Mouse (Mus musculus): ENCODE data around the gene Mef2d.
"Not testable (repeated sequence)": the region's sequence is repeated elsewhere in the genome, so short reads cannot be mapped to it uniquely, and the experiment has no call there.

Mef2d gene

DNA sequence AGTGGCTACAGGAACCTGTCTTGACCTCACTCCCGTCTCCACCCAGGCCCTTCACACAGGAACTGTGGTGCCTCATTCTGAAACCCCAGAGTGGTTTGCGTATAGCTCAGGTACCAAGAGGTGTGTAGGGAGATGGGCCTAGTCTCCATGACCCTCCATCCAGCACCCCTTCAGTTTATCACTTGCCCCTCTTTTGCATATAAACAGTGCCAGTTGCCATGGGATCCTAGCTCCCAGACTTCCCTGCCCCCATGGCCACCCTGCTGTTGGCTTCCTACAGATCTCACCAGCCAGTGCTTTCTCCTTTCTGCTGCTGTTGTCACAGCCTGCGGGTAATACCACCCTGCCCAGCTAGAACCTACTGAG is 8.8 kb downstream of the Mef2d start:
- peak; percentile 53 for DNase-seq

DNA sequence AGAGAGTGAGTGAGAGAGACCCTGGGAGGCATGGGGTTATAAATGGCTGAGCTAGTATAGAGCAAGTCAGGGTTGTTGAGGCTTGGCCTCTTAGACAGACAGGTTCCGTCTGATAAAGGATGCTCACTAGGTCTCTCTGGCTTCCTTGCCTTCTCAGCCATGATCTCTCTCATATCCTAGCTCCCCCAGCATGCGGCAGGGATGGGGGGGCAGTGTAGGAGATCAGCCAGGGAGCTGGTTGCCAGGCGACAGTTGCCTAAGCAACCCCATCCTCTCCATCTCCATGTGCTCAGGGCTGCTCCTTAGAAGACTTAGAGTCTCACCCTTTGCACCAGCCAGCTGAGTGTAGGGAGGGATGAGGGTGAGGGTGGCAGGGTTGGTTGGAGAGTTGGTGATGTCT is 9.9 kb downstream of the Mef2d start:
- peak; percentile 86 for DNase-seq

DNA sequence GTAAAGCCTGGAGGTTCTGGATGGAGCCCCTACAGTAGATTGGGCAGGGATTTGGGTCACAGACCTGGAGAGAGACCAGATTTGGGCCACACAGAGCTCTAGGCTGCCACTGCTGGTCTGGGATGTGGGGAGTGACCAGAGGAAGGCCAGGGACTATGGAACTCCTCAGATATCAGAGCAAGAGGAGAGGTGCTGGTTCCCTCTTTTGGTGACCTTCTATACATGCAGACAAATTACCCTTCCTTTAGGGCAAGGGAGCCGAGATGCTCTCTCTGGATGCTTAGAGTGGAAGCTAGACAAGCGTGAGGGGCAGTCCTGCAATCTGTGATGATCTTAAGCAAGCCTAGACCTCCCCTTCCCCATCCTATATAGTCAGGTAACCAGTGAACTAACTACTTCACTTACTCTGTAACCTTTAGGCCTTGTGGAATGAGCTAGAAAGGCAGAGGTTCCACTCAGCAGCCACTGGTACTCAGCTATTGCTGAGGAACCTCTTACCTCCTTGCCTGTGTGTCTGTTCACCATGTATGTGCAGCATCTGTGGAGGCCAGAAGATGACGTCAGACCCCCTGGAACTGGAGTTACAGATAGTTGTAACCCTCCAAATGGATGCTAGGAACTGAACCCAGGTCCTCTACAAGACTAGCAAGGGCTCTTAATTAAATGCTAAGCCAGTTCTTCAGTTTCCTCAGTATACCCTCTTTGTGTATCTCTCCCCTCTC is 11.3 kb downstream of the Mef2d start:
- DNase-seq = no peak

DNA sequence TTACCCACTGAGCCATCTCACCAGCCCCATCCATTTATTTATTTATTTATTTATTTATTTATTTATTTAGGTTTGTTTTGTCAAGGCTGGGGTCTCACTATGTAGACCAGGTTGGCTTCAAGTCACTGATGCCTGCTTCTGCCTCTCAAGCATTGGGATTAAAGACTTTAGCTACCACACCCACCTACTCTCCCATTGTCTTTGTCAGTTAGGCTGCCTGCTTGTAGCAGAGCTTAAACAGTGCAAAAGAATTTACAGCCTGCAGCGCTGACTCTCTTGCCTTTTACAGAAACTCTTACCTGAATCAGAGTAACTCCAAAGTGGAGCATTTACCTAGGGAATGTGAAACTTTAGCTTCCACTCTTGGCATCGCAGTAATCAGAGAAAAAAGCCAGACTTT is 12.1 kb downstream of the Mef2d start:
- DNase-seq = no peak

DNA sequence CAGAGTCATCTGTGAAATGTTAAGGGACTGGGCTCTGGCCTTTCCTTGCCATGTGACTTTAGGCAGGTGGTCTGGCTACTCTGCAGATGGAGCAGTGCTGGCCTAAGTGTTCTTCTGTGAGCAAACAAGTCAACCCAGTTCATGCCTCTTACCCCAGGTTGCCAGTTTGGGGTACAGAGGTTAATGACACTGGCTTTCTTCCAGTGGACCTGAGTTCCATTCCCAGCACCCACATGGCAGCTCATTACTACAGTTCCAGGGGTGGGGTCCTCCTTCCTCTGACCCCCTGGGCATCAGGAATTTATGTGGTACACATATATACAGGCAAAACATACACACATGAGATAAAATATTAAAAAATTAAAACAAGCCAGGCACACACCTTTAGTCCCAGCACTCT is 14.6 kb downstream of the Mef2d start:
- DNase-seq = peak; percentile 38

DNA sequence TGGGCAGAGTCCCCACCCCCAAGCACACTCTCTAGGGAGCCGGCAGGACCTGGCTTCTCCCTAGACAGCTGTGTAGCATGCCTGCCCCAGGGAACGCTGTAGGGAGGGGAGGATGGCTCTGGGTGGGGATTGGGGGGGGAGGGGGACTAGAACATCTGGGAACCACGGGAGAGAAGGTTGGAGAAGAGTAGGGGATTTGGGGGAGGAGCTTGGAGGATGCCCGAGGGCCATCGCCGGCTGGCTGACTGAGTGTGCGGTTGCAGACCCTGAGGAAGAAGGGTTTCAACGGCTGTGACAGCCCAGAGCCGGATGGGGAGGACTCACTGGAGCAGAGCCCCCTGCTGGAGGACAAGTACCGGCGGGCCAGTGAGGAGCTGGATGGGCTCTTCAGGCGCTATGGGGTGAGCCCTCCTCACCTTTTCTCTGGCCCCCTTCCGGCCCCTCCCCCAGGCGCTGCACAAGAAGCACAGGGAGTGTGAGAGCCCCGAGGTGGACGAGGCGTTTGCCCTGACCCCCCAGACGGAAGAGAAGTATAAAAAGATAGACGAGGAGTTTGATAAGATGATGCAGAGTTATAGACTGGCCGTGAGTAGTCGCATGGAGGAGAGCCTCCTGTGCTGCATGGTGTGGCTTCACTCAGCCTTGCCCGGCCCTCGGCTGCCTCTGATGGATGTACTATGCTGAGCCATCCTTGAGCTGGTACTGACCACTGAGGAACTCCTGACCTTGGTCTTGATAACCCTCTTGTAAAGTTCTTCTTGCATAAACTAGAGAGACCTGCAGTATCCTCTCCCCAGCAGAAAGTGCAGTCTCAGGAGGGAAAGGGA is 15.8 kb downstream of the Mef2d start:
- DNase-seq = peak; percentile 63

DNA sequence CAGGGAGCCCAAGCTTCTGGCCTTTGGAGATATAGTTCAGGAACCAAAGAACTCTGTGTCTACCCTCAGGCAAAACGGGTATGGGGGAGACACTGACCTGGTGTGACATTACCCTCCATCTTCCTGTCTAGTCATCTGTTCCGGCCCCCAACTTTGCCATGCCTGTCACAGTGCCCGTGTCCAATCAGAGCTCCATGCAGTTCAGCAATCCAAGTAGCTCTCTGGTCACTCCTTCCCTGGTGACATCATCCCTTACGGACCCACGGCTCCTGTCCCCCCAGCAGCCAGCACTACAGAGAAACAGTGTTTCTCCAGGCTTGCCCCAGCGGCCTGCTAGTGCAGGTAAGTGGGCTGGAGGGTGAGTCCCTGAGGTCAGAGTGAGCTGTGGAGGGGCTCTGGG is 16.8 kb downstream of the Mef2d start:
- no peak for DNase-seq

DNA sequence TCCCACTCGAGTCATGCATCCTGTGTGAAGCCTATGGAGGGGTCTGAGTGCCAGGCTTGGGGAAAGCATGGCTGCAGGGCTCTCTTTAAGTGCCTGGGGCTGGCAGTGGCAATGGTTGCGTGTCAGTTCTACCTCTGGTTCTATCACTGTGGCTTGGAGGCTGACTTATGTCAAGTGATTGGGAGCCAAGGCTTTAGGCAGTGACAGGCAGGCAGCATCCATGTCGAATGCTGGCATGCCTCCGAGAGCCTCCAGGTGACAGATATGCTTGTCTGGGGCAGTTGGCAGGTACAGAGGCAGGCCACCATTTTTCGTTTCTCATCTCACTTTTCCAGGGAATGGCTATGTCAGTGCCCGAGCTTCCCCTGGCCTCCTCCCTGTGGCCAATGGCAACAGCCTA is 18.7 kb downstream of the Mef2d start:
- peak; percentile 71 for DNase-seq

DNA sequence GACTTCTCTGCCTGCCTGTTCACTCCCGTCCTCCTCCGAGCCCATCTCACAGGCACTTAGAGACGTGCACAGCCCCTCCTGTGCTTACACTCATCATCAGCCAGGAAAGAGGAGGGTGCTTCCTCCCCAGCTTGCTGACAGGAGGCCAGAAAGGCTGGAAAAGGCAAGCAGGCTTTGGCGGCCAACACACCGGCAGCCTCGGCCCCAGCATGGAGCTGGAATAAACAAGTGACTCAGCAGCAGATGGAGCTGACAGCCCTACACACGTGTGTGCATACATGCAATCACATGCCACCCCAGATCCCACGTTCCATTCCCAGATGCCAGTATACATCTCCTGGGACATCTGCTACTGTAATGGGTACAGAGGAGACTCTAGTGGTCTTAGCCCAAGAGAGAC is 20.1 kb downstream of the Mef2d start:
- peak; percentile 95 for DNase-seq

DNA sequence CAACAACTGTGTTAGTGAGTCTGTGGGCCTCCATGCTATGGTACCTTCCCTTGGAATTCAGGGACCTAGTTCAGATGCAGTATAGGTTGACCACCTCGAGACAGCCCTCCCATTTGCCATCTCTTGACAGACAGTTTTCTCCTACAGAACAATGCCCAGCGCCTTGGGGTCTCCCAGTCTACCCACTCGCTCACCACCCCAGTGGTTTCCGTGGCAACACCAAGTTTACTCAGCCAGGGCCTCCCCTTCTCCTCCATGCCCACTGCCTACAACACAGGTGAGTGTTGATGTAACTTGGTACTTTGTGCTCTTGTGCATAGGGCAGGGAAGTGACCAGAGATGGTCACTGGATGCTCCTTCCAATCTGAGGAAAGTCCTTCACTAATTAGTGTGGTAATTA is 20.6 kb downstream of the Mef2d start:
- peak; percentile 58 for DNase-seq

DNA sequence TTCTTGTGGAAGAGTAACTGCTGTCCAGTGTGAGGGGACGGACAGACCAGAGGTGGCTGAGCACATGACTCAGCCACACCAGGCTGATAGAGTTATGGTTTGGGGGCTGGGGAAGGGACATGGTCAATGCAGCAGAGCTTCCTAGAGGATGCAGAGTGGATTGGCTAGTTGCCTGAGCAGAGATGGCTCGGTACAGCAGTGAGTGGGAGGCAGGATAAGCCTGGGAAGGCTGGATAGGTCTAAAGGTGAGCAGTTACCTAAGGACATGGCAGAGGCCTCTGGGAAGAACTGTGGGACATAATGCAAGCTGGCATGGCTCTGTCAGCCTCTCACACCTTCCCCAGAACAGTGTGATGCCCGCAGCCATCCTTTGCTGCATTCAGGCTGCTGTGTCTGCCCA is 21.7 kb downstream of the Mef2d start:
- peak; percentile 53 for DNase-seq

DNA sequence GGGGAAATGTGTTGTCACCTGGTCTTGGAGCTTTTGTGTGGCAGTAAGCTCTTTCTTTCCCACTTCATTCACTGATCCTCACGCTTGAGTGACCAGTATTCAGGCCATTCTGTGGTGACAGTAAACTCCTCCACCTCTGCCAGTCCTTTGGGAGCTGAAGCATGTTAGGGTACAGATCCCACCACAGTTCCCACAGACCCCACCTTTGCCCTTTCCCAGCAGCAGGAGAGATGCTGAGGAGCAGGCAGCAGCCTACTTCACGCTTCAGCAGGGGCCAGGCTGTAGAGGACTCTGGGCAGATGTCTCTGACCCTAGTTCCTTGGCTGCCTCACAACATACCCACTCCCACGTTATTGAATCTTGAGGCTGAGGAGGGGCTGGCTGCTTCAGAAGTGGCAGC is 22.1 kb downstream of the Mef2d start:
- DNase-seq = no peak

DNA sequence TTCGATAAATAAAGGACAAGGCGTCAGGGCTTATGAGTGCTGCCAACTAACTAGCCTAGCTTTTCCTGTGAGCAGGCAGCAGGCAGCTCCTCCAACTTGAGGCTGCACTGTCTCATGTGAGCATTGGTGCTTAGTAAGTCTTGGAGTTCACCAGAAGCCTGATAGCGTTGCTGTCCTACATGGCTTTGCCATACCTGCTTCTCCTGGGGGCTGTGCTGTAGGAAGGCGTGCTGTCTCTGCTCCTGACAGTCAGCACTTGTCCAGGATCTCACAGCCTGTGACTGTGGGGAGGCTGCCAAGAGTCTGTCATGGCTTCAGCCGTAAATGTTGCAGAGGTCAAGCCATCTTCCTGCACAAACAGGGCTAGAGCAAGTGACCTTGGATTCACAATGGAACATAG is 23.9 kb downstream of the Mef2d start:
- DNase-seq = peak; percentile 62

DNA sequence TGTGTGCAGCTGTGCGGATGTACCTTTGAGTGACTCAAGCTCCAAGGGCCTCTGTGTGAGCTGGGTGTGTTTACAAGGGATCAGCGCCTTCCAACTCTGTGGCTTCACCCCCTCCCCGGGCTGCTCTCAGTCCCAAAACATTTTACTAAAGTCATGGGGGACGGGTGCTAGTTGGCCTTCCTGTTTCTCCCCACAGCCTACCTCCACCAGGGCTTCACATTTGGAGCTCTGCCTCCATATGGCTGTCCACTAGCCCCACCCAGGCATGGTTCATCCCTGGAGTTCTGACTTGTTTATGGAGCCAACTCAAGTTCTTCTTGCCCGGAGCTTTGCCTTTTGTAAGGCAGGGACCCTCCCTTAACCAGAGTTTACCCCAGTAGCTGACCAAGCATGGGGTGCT is 28.2 kb downstream of the Mef2d start:
- DNase-seq = no peak

DNA sequence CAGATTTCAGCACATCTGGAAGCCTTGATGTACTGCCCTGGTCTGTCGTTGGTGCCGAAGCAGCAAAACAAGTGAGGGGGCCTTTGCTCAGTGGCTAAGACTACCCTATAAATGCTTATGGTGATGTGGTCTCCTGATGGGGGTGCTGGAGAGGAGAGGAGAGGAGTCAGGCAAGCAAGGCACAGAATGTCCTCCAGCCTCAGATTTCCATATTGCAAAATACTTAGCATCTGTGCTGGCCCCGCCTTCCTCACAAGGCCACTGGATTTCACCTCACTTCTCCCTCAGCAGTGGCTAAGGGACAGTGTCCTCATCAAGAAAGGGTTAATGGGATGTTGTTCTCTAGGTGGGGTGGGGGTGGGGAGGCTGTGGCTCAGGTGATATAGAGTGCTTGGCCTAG is 30.3 kb downstream of the Mef2d start:
- DNase-seq = no peak

DNA sequence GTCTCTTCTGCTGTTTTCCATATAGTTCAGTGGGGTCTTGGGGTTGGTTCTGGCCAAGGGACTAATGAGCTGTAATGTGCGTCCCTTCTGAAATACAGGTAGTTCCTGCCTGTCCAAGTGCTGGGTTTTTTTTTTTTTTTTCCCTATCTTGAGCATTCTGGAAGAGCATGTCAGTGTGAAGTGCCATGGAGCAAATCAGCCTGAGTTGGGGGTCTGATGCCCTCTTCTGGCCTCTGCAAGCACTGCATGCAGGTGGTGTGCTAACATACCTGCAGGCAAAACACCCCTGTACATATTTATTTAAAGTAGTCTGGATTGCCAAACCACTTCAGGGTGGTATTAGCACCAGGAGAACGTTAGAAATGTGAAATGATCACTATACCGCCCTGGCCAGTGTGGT is 31.2 kb downstream of the Mef2d start:
- DNase-seq = peak; percentile 80

DNA sequence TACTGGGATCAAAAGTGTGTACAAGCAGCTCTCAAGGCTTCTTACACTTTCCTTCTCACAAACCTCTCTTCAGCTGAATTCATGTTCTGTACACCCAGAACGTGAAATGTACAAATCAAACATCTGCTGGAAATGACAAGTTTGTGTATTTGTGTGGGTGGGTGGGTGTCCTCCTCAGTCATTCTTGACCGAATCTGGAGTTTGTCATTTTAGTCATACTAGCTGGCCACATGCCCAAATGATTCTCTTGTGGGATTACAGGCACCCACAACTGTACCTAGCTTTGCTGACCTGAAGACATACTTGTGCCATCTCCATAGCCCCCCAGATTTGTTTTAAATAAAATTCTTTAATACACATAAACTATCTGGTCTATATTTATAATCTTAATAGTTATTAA is 32.7 kb downstream of the Mef2d start:
- DNase-seq = no peak

DNA sequence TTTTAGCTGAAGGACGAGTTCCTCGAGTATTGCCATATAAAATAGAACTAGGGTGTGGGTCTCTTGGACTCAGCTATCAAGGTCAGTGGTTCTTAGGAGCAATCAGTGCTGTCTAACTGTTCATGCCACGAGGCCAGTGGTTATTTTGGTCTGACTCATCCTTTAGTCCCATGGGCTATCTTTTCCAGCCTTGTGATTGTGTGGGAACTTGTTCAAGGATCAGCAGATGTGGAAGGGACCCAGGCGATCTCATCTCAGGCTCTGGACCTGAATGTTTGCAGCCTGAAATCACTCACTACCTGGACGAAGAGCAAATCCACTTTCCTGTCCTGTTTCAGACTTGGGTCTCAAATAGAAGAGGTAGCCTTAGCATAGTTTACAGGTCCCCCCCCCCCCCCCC is 34.9 kb downstream of the Mef2d start:
- DNase-seq = no peak

DNA sequence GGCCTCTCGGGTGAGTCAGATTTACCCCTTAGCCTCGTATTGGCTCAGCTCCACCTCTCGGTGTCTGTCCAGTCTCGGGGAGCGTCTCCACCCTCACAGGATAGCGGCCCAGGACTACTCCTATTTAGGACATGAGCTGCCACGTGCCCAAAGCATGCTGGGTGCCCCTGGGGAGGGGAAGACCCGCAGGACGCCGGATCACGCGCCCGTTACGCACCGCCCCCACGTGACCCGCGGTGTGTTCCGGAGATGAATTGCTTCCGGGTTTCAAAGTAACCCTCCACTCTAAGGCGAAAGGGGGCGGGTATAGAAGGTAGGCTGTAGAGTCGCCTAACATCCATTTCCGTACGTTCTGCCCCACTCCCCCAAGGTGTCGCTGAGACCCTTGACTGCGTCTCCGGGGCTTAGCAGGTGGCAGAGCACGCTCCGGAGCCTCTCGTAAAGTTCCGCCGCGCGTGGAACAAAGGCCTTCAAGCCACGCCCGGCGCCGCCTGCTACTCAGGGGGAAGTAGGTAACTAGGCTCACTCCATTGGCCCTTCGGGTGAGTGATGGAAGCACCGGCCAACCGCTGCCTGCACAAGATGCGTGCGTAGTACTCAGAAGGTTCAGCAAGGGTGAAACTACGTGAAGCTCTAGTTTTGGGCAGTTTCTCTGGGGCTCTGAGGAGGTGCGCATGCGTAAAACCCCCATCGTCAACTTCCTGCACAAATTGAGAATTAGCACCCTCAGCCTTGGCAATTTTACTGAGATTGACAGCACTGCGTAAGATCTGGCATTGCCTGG is 35.6 kb downstream of the Mef2d start:
- peak; percentile 100 for DNase-seq

DNA sequence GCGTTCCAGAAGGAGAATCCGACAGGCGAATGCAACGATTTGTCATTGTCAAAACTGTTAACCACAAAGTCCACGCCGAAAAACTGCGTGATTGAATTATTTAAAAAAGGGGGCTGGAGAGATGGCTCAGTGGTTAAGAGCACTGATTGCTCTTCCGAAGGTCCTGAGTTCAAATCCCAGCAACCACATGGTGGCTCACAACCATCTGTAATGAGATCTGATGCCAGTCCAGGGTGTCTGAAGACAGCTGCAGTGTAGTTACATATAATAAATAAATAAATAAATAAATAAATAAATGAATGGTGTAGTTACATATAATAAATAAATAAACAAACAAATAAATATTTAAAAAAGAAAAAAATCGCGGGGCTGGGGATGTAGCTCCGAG is 36.2 kb downstream of the Mef2d start:
- not testable (repeated sequence) for DNase-seq

DNA sequence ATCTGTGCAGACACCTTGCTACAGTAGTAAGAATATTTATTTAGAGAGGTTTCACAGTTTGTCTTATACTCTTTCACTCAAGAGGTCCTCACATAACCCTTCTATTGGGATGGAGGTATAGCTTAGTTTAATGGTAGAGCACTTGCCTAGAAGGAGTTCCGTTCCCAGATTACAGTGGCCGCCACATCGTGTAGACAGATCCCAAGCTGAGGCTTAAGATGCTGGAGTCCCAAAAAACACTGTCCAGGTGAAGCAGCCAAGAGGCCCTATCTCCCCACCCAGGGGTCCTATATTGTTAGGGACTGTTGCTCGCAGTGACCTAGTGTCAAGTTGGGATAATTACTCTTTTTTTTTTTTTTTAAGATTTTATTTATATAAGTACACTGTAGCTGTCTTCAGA is 36.8 kb downstream of the Mef2d start:
- DNase-seq = peak; percentile 54

DNA sequence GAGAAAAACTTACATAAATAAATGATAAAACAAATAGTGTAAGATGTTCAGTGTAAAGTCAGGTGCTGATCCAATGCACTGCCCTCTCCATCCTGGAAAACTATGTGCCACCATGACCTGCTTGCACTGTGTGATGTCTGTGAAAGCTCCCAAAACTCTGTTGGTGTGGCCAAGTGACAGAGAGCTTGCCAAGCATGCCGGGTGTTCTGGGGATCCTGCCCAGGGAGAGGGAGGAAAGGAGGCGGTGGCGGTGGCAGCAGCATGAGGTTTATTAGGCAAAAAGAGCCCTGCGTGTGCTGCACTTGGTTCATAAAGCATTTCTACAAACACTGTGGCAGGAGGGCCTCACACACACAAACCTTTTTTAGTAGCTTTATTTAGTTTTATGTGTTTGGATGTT is 39.2 kb downstream of the Mef2d start:
- peak; percentile 81 for DNase-seq

DNA sequence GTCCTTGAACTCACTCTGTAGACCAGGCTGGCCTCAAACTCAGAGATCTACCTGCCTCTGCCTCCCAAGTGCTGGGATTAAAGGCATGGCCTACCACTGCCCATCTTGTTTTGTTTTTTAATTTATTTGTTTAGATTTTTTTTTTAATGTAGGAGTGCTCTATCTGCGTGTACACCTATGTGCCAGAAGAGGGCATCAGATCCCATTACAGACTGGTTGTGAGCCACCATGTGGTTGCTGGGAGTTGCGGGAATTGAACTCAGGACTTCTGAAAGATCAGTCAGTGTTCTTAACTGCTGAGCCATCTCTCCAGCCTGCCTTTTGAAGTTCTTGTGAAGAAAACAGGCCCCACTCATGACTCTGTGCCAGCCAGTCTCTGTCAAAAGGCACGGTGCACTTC is 44.3 kb downstream of the Mef2d start:
- DNase-seq = no peak

DNA sequence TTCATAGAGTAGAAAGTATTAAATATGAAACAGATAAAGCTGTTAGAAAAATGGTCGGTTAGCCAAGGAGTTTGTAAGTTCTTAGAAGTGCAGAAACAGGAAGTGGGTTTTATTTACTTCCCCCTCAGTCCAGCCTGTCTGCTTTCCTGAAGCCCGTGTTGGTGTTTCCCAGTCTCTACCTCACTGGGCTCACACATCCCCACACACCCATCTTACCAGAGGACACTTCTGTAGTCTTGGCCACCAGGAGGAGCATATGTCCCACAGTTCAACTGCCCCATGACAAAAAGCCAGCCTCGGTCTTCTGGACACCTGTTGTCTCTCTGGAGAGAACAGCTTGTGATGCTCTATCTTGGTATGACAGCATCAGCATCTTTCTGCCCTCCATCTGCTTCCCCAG is 49.0 kb downstream of the Mef2d start:
- DNase-seq = no peak
